Mouse (Mus musculus): ENCODE measurements around the gene Slc1a3.

Slc1a3 gene

DNA sequence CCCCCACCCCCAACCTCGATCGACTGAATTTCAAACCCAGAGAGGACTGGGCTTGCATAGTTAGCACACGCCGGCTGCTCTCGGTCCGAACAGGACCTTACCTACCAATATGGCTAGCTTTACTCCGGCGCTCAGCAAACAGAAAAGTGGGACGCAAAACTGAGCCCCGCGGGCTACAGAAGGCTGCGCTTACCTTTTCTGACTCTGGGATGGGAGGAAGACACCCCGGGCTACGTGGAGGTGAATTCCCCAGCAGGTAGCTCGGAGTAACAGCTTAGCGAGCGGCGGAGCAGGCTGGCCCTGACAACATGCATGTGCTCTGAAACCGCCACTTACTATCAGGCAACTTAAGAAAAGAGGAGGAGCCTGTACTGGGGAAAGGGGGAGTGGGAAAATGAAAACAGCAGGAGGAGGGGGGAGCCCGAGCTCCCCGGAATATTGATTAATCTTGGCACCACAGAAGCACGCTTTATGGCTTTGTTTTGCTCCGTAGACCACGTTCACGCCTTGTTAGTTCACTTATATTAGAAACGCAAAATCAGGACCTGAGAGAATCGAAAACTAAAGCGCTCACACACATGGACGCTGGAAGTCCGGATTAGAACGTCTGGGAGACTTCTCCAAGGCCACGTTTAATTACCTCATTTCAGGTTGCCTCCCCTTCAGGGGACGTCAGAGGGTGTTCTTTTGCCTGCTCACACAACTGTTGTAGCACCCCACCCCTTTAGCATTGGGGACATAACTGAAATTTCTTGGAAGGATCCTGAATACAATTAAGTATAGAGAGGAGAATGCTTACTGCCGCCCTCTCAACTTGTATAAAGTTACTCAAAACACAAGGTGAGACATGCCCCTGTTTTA is at the start of gene Slc1a3:
Slc1a3 (minus strand) TSS at position 619 of the 861 bp plus-strand sequence.
- peak; percentile 50 for DNase-seq

GRCm38 (mm10) chr15:8759026-8759425 is 48.5 kb upstream of the Slc1a3 start:
- no peak for DNase-seq

GRCm38 (mm10) chr15:8756441-8756840 is 45.9 kb upstream of the Slc1a3 start:
- no peak for DNase-seq

DNA sequence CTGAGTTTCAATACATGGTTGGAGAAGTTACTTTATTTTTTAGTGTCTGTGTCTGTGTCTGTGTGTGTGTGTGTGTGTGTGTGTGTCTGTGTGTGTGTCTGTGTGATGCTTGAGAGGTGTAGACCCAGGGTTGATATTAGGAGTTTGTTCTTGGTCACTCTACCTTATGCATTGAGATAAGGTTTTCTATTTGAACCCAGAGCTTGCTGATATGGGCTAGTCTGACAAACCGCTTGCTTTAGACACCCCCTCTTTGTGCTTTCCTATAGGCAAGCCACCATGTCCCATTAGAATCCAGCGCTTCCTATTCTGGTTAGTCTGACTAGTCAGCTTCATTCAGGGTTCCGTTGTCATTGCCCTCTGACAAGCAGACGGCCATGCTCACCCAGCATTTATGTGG is 39.2 kb upstream of the Slc1a3 start:
- DNase-seq = no peak

- DNase-seq = no peak
Measured at GRCm38 (mm10) chr15:8748771-8749170, 38.2 kb upstream of the Slc1a3 start.

GRCm38 (mm10) chr15:8741593-8741992 is 31.0 kb upstream of the Slc1a3 start:
- DNase-seq = no peak

GRCm38 (mm10) chr15:8740724-8741123 is 30.2 kb upstream of the Slc1a3 start:
- no peak for DNase-seq

GRCm38 (mm10) chr15:8738156-8738555 is 27.6 kb upstream of the Slc1a3 start:
- no peak for DNase-seq

DNA sequence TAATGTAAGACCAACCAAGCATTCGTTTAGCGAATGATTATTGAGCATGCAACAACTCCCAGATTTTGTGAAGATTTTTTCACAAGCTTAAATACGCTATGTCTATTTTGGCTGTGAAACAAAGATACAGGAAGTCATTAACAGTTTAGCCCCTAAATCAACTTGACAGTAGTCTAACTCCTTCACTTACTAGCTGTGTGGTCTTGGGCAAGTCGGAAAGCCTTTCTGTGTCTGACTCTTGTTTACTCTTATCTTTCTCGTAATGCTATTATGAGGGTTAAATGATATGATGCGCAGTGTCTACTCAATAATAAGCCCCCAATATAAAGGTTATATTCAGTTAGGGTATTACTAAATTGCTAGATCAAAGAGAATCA is 23.8 kb upstream of the Slc1a3 start:
- DNase-seq = no peak

DNA sequence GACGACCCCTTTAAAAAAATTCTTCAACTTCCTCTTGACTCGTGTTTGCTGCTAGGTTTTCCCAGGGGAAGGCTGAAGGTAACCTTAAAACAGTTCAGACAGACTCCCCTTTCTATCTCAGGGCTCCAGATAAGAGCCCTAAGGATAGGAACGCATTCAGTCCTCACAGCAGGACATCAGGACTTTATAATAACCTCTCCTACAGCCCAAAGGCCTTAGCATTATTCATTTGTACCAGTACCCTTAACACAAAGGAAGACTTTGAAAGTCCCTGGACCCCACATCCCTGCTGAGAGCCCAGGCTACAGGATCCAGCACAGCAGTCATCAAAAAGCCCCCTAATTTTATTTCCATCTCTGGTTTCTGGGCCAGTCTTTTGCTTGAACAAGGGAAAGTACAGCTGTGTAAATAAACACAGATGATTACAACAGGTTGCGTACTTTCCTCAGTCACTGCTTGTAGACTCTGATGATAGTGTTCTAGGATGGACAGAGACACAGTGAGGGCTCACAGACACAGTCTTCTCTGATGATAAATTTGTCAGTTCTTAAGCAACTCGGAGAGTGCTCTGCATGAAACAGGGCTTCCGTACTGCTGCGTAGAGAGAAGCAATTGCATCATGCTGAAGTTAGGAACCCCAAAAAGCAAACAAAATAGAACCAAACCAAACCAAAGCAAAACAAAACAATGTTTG is 23.3 kb upstream of the Slc1a3 start:
- DNase-seq = no peak

DNA sequence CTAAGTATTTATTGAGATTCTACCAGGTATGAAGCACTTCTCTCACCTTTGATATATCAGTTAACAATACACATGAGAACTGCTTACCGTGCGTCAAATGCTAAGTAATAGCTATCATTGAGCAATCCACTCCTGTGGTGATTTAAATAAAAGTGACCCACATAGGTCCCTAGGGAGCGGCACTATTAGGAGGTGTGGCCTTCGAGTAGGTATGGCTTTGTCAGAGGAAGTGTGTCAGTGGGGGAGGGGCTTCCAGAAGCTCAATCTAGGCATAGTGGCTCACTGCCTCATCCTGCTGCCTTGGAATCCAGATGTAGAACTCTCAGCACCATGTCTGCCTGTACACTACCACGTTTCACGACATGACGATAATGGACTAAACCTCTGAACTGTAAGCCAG is 18.3 kb upstream of the Slc1a3 start:
- no peak for DNase-seq

- no peak for DNase-seq
Measured at GRCm38 (mm10) chr15:8722386-8723100, 12.0 kb upstream of the Slc1a3 start.

GRCm38 (mm10) chr15:8721746-8722145 is 11.2 kb upstream of the Slc1a3 start:
- no peak for DNase-seq

DNA sequence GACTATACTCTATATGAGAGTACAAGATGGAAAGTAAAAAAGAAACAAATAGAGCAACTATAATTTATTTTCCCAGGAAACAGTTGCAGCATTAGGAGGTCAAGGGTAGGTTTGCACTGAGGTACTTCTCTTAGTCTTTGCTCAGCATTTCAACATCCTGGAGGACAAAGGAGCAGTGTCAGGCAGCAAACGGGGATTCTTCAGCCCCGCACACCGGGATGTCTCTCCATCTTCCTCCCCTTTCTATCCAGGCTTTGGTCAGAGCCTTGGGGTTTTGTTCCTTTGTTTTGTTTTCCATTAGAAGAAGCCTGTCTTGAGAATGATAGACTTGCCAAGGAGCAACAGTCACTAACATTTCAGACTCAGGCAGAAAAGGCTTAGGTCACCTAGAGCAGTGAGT is 10.4 kb upstream of the Slc1a3 start:
- DNase-seq = no peak

GRCm38 (mm10) chr15:8718496-8718895 is 7.9 kb upstream of the Slc1a3 start:
- no peak for DNase-seq

DNA sequence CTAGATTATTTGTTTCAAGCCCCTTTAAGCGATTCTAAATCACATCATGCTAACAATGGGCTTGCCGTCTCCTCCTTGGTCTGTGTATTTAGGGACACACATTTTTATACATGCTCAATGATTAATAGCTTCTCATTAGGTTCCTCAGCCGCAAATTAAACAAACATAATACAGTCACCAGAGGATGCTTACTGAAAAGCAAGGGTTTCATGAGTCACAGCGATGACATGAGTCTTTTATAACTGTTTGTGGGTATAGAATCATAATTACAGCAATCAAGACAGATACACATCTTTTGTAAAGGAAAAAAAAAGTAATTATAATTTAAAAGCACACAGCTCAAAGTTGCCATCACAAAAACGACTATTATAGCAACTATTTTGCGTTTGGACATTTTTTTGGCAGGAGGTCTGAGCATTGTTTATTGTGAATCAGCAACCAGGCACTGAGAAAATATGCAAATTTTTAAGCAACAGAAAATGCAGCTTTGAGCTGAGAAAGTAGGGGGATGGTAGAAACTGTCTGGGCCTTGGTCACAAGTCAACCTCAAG is 6.5 kb upstream of the Slc1a3 start:
- no peak for DNase-seq

- no peak for DNase-seq
Measured at GRCm38 (mm10) chr15:8716330-8716964, 5.9 kb upstream of the Slc1a3 start.

GRCm38 (mm10) chr15:8715666-8716065 is 5.1 kb upstream of the Slc1a3 start:
- no peak for DNase-seq

GRCm38 (mm10) chr15:8712433-8712984 is 1.9 kb upstream of the Slc1a3 start:
- no peak for DNase-seq

- DNase-seq = no peak
Measured at GRCm38 (mm10) chr15:8711630-8712310, 1.2 kb upstream of the Slc1a3 start.

DNA sequence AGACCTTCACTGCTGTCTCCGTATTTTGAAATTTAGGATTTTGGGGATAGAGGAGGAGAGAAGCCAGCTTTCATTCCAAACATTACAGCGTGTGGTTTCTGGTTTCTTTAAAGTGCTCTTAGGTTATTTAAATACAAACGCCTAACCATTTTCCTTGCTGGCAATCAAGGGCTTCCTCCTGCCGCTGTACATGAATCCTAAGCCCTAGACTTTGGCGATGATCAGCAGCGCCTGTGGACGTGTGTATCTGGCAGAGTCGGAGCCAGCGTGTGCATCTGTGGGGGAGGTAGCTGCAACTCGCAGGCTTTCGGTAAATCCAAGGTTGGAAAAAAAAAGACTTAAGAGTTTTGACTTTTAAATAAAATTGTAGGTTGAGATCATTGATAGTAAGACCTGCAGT is 986 bp downstream of the Slc1a3 start:
- DNase-seq = no peak

- DNase-seq = no peak
Measured at GRCm38 (mm10) chr15:8706613-8707012, 4.0 kb downstream of the Slc1a3 start.
